Mouse (Mus musculus): ENCODE measurements around the gene Shmt2. TPM values are rescaled to one million over a fixed set of nuclear protein-coding genes. Genes with fewer than 3 reads are reported as not detected.

Gene Shmt2
- polyA plus RNA-seq, 1 experiment = 99.9 TPM

- H3K4me1 ChIP-seq (ENCODE audit: control insufficient read depth, insufficient read depth, insufficient read length) = no peaks in the 10 kb centered on the region
- H3K4me3 ChIP-seq (ENCODE audit: extremely low read depth, insufficient read depth, insufficient read length) = no peak overlapping the region
- no peak for DNase-seq (ENCODE audit: low read depth in 1 of 2, low spot score in 2 of 2)
- TF ChIP-seq POLR2A (IDR thresholded peaks at IDR 0.05; ENCODE audit: low read depth, low read length) = no peak
- no peak for TF ChIP-seq CTCF (IDR thresholded peaks at IDR 0.05; ENCODE audit: extremely low read depth, insufficient read depth, insufficient read length, insufficient replicate concordance)
- no peaks in the 10 kb centered on the region for H3K27me3 ChIP-seq (ENCODE audit: control insufficient read depth, insufficient read depth, low read length)
- no peaks in the 10 kb centered on the region for H3K36me3 ChIP-seq (ENCODE audit: control insufficient read depth, insufficient read depth, low read length)
- 13% methylated on average over 8 of the region's 8 CpGs for WGBS
- no peak overlapping the region for H3K27ac ChIP-seq (ENCODE audit: insufficient read depth, low read length)
These were observed 41.6 kb upstream of the Shmt2 start for GRCm38 (mm10) chr10:127563840-127564239.

- Histone ChIP-seq H3K4me3 (ENCODE audit: extremely low read depth, insufficient read depth, insufficient read length) (no peak overlapping the region), H3K27ac (ENCODE audit: insufficient read depth, low read length) (no peak overlapping the region), H3K36me3 (ENCODE audit: control insufficient read depth, insufficient read depth, low read length) (no peaks in the 10 kb centered on the region), H3K27me3 (ENCODE audit: control insufficient read depth, insufficient read depth, low read length) (no peaks in the 10 kb centered on the region), H3K4me1 (ENCODE audit: control insufficient read depth, insufficient read depth, insufficient read length) (no peaks in the 10 kb centered on the region)
- DNase-seq (ENCODE audit: low read depth in 1 of 2, low spot score in 2 of 2) = no peak
- TF ChIP-seq POLR2A (IDR thresholded peaks at IDR 0.05; ENCODE audit: low read depth, low read length) (no peak), CTCF (IDR thresholded peaks at IDR 0.05; ENCODE audit: extremely low read depth, insufficient read depth, insufficient read length, insufficient replicate concordance) (no peak)
These were observed 38.9 kb upstream of the Shmt2 start for GRCm38 (mm10) chr10:127561145-127561544.

GRCm38 (mm10) chr10:127557397-127557796 lies 35.2 kb upstream of the Shmt2 start:
- TF ChIP-seq CTCF (IDR thresholded peaks at IDR 0.05; ENCODE audit: extremely low read depth, insufficient read depth, insufficient read length, insufficient replicate concordance) = no peak
- no peak for TF ChIP-seq POLR2A (IDR thresholded peaks at IDR 0.05; ENCODE audit: low read depth, low read length)
- Histone ChIP-seq H3K27me3 (ENCODE audit: control insufficient read depth, insufficient read depth, low read length) (no peaks in the 10 kb centered on the region), H3K4me3 (ENCODE audit: extremely low read depth, insufficient read depth, insufficient read length) (no peak overlapping the region), H3K27ac (ENCODE audit: insufficient read depth, low read length) (no peak overlapping the region), H3K36me3 (ENCODE audit: control insufficient read depth, insufficient read depth, low read length) (no peaks in the 10 kb centered on the region), H3K4me1 (ENCODE audit: control insufficient read depth, insufficient read depth, insufficient read length) (no peaks in the 10 kb centered on the region)
- DNase-seq (ENCODE audit: low read depth in 1 of 2, low spot score in 2 of 2) = no peak
- 89% methylated on average over 13 of the region's 13 CpGs for WGBS

DNA sequence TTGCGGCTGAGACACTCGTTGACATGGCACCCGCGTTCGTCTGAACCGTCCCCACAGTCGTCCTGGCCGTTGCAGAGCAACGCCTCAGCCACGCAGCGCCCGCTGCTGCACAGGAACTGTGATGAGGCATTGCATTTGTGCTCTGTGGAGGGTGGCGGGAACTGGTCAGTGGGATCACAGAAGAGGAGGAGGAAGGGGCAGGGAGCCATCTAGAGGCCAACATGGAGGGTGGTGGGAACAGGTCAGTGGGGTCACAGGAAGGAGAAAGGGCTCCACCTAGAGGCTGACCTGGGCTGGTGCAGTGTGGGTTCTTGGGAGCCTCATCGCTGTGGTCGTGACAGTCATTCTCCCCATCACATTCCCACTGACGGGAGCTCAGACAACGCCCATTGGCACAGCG lies 33.5 kb upstream of the Shmt2 start:
- H3K36me3 ChIP-seq (ENCODE audit: control insufficient read depth, insufficient read depth, low read length) = no peaks in the 10 kb centered on the region
- no peak overlapping the region for H3K4me3 ChIP-seq (ENCODE audit: extremely low read depth, insufficient read depth, insufficient read length)
- no peaks in the 10 kb centered on the region for H3K27me3 ChIP-seq (ENCODE audit: control insufficient read depth, insufficient read depth, low read length)
- H3K4me1 ChIP-seq (ENCODE audit: control insufficient read depth, insufficient read depth, insufficient read length) = no peaks in the 10 kb centered on the region
- no peak overlapping the region for H3K27ac ChIP-seq (ENCODE audit: insufficient read depth, low read length)
- no peak for TF ChIP-seq POLR2A (IDR thresholded peaks at IDR 0.05; ENCODE audit: low read depth, low read length)
- peak; percentile 56; the same call in 1 of the 2 replicates for TF ChIP-seq CTCF (IDR thresholded peaks at IDR 0.05; ENCODE audit: extremely low read depth, insufficient read depth, insufficient read length, insufficient replicate concordance)
- DNase-seq (ENCODE audit: low read depth in 1 of 2, low spot score in 2 of 2) = no peak
- 92% methylated on average over 18 of the region's 18 CpGs for whole genome bisulfite sequencing

- Histone ChIP-seq H3K4me1 (ENCODE audit: control insufficient read depth, insufficient read depth, insufficient read length) (no peaks in the 10 kb centered on the region), H3K27me3 (ENCODE audit: control insufficient read depth, insufficient read depth, low read length) (no peaks in the 10 kb centered on the region), H3K27ac (ENCODE audit: insufficient read depth, low read length) (no peak overlapping the region), H3K36me3 (ENCODE audit: control insufficient read depth, insufficient read depth, low read length) (no peaks in the 10 kb centered on the region), H3K4me3 (ENCODE audit: extremely low read depth, insufficient read depth, insufficient read length) (no peak overlapping the region)
- TF ChIP-seq CTCF (IDR thresholded peaks at IDR 0.05; ENCODE audit: extremely low read depth, insufficient read depth, insufficient read length, insufficient replicate concordance) = no peak
- TF ChIP-seq POLR2A (IDR thresholded peaks at IDR 0.05; ENCODE audit: low read depth, low read length) = no peak
- no peak for DNase-seq (ENCODE audit: low read depth in 1 of 2, low spot score in 2 of 2)
- 94% methylated on average over 17 of the region's 17 CpGs for WGBS
These were observed 27.6 kb upstream of the Shmt2 start for GRCm38 (mm10) chr10:127549892-127550291.

DNA sequence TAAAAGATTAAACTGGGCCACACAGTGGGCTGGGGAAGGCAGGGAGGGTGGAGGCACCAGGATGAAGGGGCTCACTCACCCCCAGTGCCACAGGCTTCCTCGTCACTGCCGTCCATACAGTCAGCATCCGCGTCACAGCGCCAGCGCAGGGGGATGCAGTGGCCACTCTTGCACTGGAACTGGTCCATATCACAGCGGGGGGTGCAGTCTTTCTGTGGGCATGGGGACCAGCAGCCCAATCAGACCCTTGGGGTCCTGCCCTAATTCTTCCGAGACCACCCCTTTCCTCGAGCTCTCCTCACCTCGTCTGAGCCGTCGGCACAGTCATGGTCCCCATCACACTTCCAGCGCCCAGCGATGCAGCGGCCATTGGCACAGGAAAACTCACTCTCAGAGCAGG lies 26.0 kb upstream of the Shmt2 start:
- Histone ChIP-seq H3K27ac (ENCODE audit: insufficient read depth, low read length) (no peak overlapping the region), H3K27me3 (ENCODE audit: control insufficient read depth, insufficient read depth, low read length) (no peaks in the 10 kb centered on the region), H3K36me3 (ENCODE audit: control insufficient read depth, insufficient read depth, low read length) (no peaks in the 10 kb centered on the region), H3K4me1 (ENCODE audit: control insufficient read depth, insufficient read depth, insufficient read length) (no peaks in the 10 kb centered on the region), H3K4me3 (ENCODE audit: extremely low read depth, insufficient read depth, insufficient read length) (no peak overlapping the region)
- DNase-seq (ENCODE audit: low read depth in 1 of 2, low spot score in 2 of 2) = no peak
- TF ChIP-seq POLR2A (IDR thresholded peaks at IDR 0.05; ENCODE audit: low read depth, low read length) (no peak), CTCF (IDR thresholded peaks at IDR 0.05; ENCODE audit: extremely low read depth, insufficient read depth, insufficient read length, insufficient replicate concordance) (no peak)
- 95% methylated on average over 15 of the region's 15 CpGs for WGBS

- H3K36me3 ChIP-seq (ENCODE audit: control insufficient read depth, insufficient read depth, low read length) = no peaks in the 10 kb centered on the region
- H3K4me1 ChIP-seq (ENCODE audit: control insufficient read depth, insufficient read depth, insufficient read length) = no peaks in the 10 kb centered on the region
- no peak overlapping the region for H3K4me3 ChIP-seq (ENCODE audit: extremely low read depth, insufficient read depth, insufficient read length)
- WGBS = 88% methylated on average over 7 of the region's 7 CpGs
- no peaks in the 10 kb centered on the region for H3K27me3 ChIP-seq (ENCODE audit: control insufficient read depth, insufficient read depth, low read length)
- no peak for TF ChIP-seq CTCF (IDR thresholded peaks at IDR 0.05; ENCODE audit: extremely low read depth, insufficient read depth, insufficient read length, insufficient replicate concordance)
- no peak for TF ChIP-seq POLR2A (IDR thresholded peaks at IDR 0.05; ENCODE audit: low read depth, low read length)
- no peak for DNase-seq (ENCODE audit: low read depth in 1 of 2, low spot score in 2 of 2)
- H3K27ac ChIP-seq (ENCODE audit: insufficient read depth, low read length) = no peak overlapping the region
These were observed 24.3 kb upstream of the Shmt2 start for GRCm38 (mm10) chr10:127546505-127546904.

Data from spleen, adult 2 months (tissue).